ENCODE assay signal across 8 mouse cellular contexts in the genomic region with DNA sequence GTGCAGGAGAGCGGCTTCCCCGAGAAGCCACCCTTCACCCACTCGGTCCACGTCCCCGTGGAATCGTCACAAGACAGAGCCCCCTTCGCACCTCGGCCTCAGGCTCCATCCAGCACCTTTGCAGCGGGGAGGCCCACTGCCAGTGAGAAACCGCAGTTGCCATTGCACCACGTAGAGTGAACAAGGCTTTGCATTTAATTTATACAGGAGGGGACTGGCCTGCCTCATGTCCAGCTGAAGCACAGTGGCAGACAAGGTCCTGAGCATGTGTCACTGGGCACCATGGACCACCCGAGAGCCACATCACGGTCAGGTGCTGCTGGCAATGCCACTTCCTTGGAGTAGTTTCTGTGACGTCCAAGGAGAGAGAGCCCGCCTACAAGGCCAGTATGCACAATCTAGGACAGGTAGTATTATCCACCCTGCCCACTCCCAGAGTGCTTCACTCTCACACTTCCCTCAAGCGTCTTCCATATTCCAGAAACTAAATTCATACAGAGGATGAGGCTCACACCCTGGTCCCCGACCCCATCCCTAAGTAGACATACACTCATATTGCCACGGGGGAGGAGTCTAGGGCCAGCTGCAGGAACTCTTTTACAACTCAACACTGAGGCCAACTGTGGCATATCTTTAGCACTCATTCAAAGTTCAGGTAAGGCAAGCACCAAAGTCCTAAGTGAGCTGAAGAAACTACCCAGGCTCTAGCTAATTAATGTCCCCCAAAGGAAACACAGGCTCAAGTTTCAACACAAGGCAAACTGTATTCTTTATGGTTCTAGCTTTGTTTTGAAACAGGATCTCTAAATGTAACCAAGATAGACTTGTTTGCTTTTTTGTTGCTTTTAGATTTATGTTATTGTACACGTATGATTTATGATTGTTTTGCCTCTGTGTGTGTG.
DNase-seq lines count a peak whose midpoint lies in the region; ATAC-seq and TF ChIP-seq lines count a peak whose summit lies in the region.

No protein-coding gene starts in this region.

- no peaks in the 10 kb centered on the region for H3K9me3 ChIP-seq in embryonic facial prominence, embryonic 15.5 days (replicated peaks)
- no peaks in the 10 kb centered on the region for H3K9me3 ChIP-seq in kidney, postnatal 0 days (replicated peaks; ENCODE audit: low read length)

- ATAC-seq in embryonic facial prominence, embryonic 15.5 days (ENCODE audit: insufficient number of reproducible peaks, low FRiP score, low TSS enrichment, low read depth): no peak
- peak; percentile 31; the same call in 1 of the 2 replicates for ATAC-seq in kidney, postnatal 0 days (replicated peaks; ENCODE audit: low FRiP score, low read depth)
- ATAC-seq in monocyte, adult 5-6 weeks (replicated peaks; ENCODE audit: insufficient number of reproducible peaks, low FRiP score, low TSS enrichment, poor library complexity, severe bottlenecking): peak; percentile 24; the same call in 1 of the 2 replicates
- ATAC-seq in megakaryocyte-erythroid progenitor cell, adult 5-6 weeks (replicated peaks; ENCODE audit: low FRiP score, low TSS enrichment, poor library complexity, severe bottlenecking): no peak

- H3K36me3 ChIP-seq in embryonic facial prominence, embryonic 15.5 days: no peaks in the 10 kb centered on the region
- no peaks in the 10 kb centered on the region for H3K36me3 ChIP-seq in kidney, postnatal 0 days (ENCODE audit: insufficient read depth, low read length)

- peak overlapping the region; percentile 83 for H3K4me2 ChIP-seq in embryonic facial prominence, embryonic 15.5 days (replicated peaks)
- peak overlapping the region; percentile 76 for H3K4me2 ChIP-seq in kidney, postnatal 0 days (ENCODE audit: low read length)

- intact Hi-C loops in left cerebral cortex, postnatal 14 days (cut with DNase I): no loop called here

- peak overlapping the region; percentile 72 for H3K4me3 ChIP-seq in embryonic facial prominence, embryonic 15.5 days (replicated peaks)
- H3K4me3 ChIP-seq in kidney, postnatal 0 days (replicated peaks; ENCODE audit: low read depth, low read length): peak overlapping the region; percentile 65

- H3K4me1 ChIP-seq in embryonic facial prominence, embryonic 15.5 days: peaks cover 72% of the 10 kb centered on the region
- peaks cover 21% of the 10 kb centered on the region for H3K4me1 ChIP-seq in kidney, postnatal 0 days (replicated peaks; ENCODE audit: insufficient read depth, low read length)

- 14% methylated on average over 19 of the region's 19 CpGs for WGBS in embryonic facial prominence, embryonic 15.5 days
- 7% methylated on average over 19 of the region's 19 CpGs for WGBS in kidney, postnatal 0 days

- H3K27ac ChIP-seq in embryonic facial prominence, embryonic 15.5 days (replicated peaks): peak overlapping the region; percentile 98
- H3K27ac ChIP-seq in kidney, postnatal 0 days: peak overlapping the region; percentile 88

- no peaks in the 10 kb centered on the region for H3K27me3 ChIP-seq in embryonic facial prominence, embryonic 15.5 days
- H3K27me3 ChIP-seq in kidney, postnatal 0 days (ENCODE audit: insufficient read depth, low read length): no peaks in the 10 kb centered on the region

- TF ChIP-seq CTCF in kidney, postnatal 0 days (IDR thresholded peaks at IDR 0.05; ENCODE audit: low read depth): no peak

- DNase-seq in cerebellum, adult 11-12 months: peak; percentile 22
- DNase-seq in cerebellum, adult 18-20 months: no peak
- DNase-seq in 3134 (ENCODE audit: extremely low read depth, insufficient read length, low spot score): peak; percentile 81
- DNase-seq in kidney, postnatal 0 days (ENCODE audit: low spot score): peak; percentile 42
- DNase-seq in left cerebral cortex, postnatal 14 days (ENCODE audit: low spot score in 2 of 2): no peak

- peak overlapping the region; percentile 66 for H3K9ac ChIP-seq in embryonic facial prominence, embryonic 15.5 days
- peak overlapping the region; percentile 76 for H3K9ac ChIP-seq in kidney, postnatal 0 days (ENCODE audit: low read depth, low read length)

Comparison
In these comparisons a context has a peak if more than half of its experiments do, and no peak if none do; other contexts are left out.
1. DNase-seq: peak in cerebellum, adult 11-12 months (single experiment), 3134 (single experiment) and kidney, postnatal 0 days (single experiment); none in cerebellum, adult 18-20 months (0 of 2) and left cerebral cortex, postnatal 14 days (0 of 2).
2. ATAC-seq: peak in kidney, postnatal 0 days (single experiment) and monocyte, adult 5-6 weeks (single experiment); none in embryonic facial prominence, embryonic 15.5 days (single experiment) and megakaryocyte-erythroid progenitor cell, adult 5-6 weeks (single experiment).